Mouse (Mus musculus) MEL (cell line): ENCODE data around the gene Cnn2. TPM values are rescaled to one million over a fixed set of nuclear protein-coding genes. Genes with fewer than 3 reads are reported as not detected.

Experiments used
- DNase-seq: peaks from one replicate; pipeline ENCODE4 v3.0.0; 2011; ENCODE audit warnings: low read depth, low spot score
- H3K27ac ChIP-seq: 2 replicates; pipeline ENCODE4 v1.5.1; 2012; ENCODE audit warnings: low read depth, mild to moderate bottlenecking, control low read depth, low read length, moderate library complexity; ENCODE audit not compliant: control insufficient read depth
- H3K27me3 ChIP-seq, 2 experiments: fragments of 150-350 bp in 1 of 2; sonication (generic) in 1 of 2; 2 replicates each; pipeline ENCODE4 v1.6.1; 2012; ENCODE audit warnings: low read length in 2 of 2, mild to moderate bottlenecking in 2 of 2, improper control_type of control experiment in 1 of 2, moderate library complexity in 1 of 2; ENCODE audit not compliant: insufficient read depth in 2 of 2, control insufficient read depth in 1 of 2
- H3K36me3 ChIP-seq, 2 experiments: 2 replicates each; pipeline ENCODE4 v1.6.1; 2012 to 2014; ENCODE audit warnings: low read length in 2 of 2, improper control_type of control experiment in 1 of 2, inconsistent platforms in 1 of 2, mild to moderate bottlenecking in 1 of 2; ENCODE audit not compliant: insufficient read depth in 2 of 2, control insufficient read depth in 1 of 2
- H3K4me1 ChIP-seq, 2 experiments: fragments of 150-350 bp in 1 of 2; sonication (generic) in 1 of 2; 2 replicates each; pipeline ENCODE4 v1.6.1; 2012; ENCODE audit warnings: low read length in 2 of 2, improper control_type of control experiment in 1 of 2, mild to moderate bottlenecking in 1 of 2; ENCODE audit not compliant: insufficient read depth in 2 of 2, control insufficient read depth in 1 of 2
- H3K4me3 ChIP-seq, 2 experiments: fragments of 150-350 bp in 1 of 2; sonication (generic) in 1 of 2; 2 replicates each; pipeline ENCODE4 v1.5.1; 2012; ENCODE audit warnings: low read depth in 2 of 2, low read length in 2 of 2, mild to moderate bottlenecking in 2 of 2, moderate library complexity in 2 of 2, control low read depth in 1 of 2, improper control_type of control experiment in 1 of 2; ENCODE audit not compliant: control insufficient read depth in 1 of 2, insufficient read depth in 1 of 2
- H3K79me2 ChIP-seq: 2 replicates; pipeline ENCODE4 v1.6.1; 2012; ENCODE audit warnings: mild to moderate bottlenecking, low read length, moderate library complexity; ENCODE audit not compliant: control insufficient read depth, poor library complexity, insufficient read depth
- H3K9ac ChIP-seq: 2 replicates; pipeline ENCODE4 v1.6.1; 2012; ENCODE audit warnings: low read depth, mild to moderate bottlenecking, control low read depth, low read length, moderate library complexity; ENCODE audit not compliant: control insufficient read depth, poor library complexity, severe bottlenecking
- H3K9me3 ChIP-seq: fragments of 150-350 bp; sonication (generic); replicated peaks from 2 replicates; pipeline ENCODE4 v1.6.1; 2012; ENCODE audit warnings: mild to moderate bottlenecking, low read length, improper control_type of control experiment, moderate library complexity; ENCODE audit not compliant: insufficient read depth
- CHD1 ChIP-seq: IDR thresholded peaks from 2 replicates; pipeline ENCODE4 v1.6.1; 2012; ENCODE audit warnings: low read depth, mild to moderate bottlenecking, inconsistent platforms, low read length, improper control_type of control experiment
- CHD2 ChIP-seq: IDR thresholded peaks from 2 replicates; pipeline ENCODE4 v1.6.1; 2011; ENCODE audit warnings: low read length, improper control_type of control experiment
- EP300 ChIP-seq, 2 experiments: IDR thresholded peaks; 2 replicates each; pipeline ENCODE4 v1.6.1; 2011; ENCODE audit warnings: improper control_type of control experiment in 2 of 2, low read length in 2 of 2, low read depth in 1 of 2, mild to moderate bottlenecking in 1 of 2
- GABPA ChIP-seq: IDR thresholded peaks from 2 replicates; pipeline ENCODE4 v1.6.1; 2012; ENCODE audit warnings: low read depth, mild to moderate bottlenecking, inconsistent platforms, low read length, improper control_type of control experiment, moderate library complexity
- MAX ChIP-seq: IDR thresholded peaks from 2 replicates; pipeline ENCODE4 v1.6.1; 2011; ENCODE audit warnings: low read length, improper control_type of control experiment
- MAZ ChIP-seq: IDR thresholded peaks from 2 replicates; pipeline ENCODE4 v1.6.1; 2012; ENCODE audit warnings: low read depth, mild to moderate bottlenecking, inconsistent platforms, low read length, improper control_type of control experiment
- NELFE ChIP-seq: IDR thresholded peaks from 2 replicates; pipeline ENCODE4 v1.6.1; 2011; ENCODE audit warnings: low read depth, low read length, improper control_type of control experiment
- POLR2A ChIP-seq, 2 experiments: IDR thresholded peaks; 2 replicates each; pipeline ENCODE4 v1.6.1; 2011 to 2012; ENCODE audit warnings: low read length in 2 of 2, mild to moderate bottlenecking in 2 of 2, control low read depth in 1 of 2, improper control_type of control experiment in 1 of 2, low read depth in 1 of 2, moderate library complexity in 1 of 2; ENCODE audit not compliant: control insufficient read depth in 1 of 2, insufficient read depth in 1 of 2, poor library complexity in 1 of 2
- POLR2AphosphoS2 ChIP-seq: IDR thresholded peaks from 2 replicates; pipeline ENCODE4 v1.6.1; 2011; ENCODE audit warnings: low read length, improper control_type of control experiment
- TBP ChIP-seq: IDR thresholded peaks from 2 replicates; pipeline ENCODE4 v1.8.0; 2011; ENCODE audit warnings: low read depth, low read length, improper control_type of control experiment
- TCF12 ChIP-seq: IDR thresholded peaks from 2 replicates; pipeline ENCODE4 v1.6.1; 2014; ENCODE audit warnings: low read depth, mild to moderate bottlenecking, inconsistent platforms, low read length, improper control_type of control experiment, moderate library complexity
- UBTF ChIP-seq: IDR thresholded peaks from 2 replicates; pipeline ENCODE4 v1.6.1; 2012; ENCODE audit warnings: low read depth, mild to moderate bottlenecking, inconsistent platforms, low read length, improper control_type of control experiment, moderate library complexity, borderline replicate concordance; ENCODE audit not compliant: insufficient read depth
- ZKSCAN1 ChIP-seq: IDR thresholded peaks from 2 replicates; pipeline ENCODE4 v1.6.1; 2012; ENCODE audit warnings: low read depth, mild to moderate bottlenecking, inconsistent platforms, low read length, improper control_type of control experiment, moderate library complexity
- polyA plus RNA-seq, 2 experiments: library from polyadenylated mRNA; stranded (reverse) in 1 of 2; unstranded in 1 of 2; fragments of >175 nt in 1 of 2; fragments of >200 nt in 1 of 2; gene quantifications; 2 replicates each; pipeline versions ENCODE4 v1.2.1 to v1.2.4; 2012; ENCODE audit warnings: low replicate concordance in 2 of 2, low read depth in 1 of 2; ENCODE audit not compliant: insufficient read length in 2 of 2, insufficient read depth in 1 of 2, missing spikeins in 1 of 2
- total RNA-seq: library from RNA; depleted of rRNA; stranded (reverse); fragments of 300-350 nt; gene quantifications from 2 replicates; pipeline ENCODE4 v1.2.3, GENCODE M21; 2012

Gene Cnn2
- total and polyA plus RNA-seq, 3 experiments = 8.7 to 25.3 TPM; not detected in 1

DNA sequence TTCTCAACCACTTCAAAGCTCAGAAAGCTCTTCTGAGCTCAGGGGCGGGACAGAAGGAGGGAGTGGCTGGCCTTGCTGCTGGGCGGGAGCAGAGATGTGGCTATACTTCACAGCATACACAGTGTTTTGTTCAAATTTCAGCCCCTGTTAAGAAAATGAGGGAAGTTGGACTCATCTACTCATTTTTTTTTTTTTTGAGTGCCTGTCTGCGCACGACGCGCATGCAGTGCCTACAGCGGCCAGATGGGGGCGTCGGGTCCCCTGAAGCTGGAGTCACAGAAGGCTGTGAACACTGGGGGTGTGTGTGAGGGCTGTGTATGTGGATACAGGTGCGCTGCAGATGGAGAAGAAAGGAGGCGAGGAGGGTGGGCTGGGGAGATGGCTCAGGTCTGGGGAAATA lies 1.4 kb upstream of the Cnn2 start (continued):
- no peak for TF ChIP-seq CHD1
- no peak for TF ChIP-seq GABPA
- no peak for TF ChIP-seq POLR2AphosphoS2
- TF ChIP-seq TCF12 = peak; percentile 18; the same call in 1 of the 2 replicates
- TF ChIP-seq, all 39 proteins: peak for 16

DNA sequence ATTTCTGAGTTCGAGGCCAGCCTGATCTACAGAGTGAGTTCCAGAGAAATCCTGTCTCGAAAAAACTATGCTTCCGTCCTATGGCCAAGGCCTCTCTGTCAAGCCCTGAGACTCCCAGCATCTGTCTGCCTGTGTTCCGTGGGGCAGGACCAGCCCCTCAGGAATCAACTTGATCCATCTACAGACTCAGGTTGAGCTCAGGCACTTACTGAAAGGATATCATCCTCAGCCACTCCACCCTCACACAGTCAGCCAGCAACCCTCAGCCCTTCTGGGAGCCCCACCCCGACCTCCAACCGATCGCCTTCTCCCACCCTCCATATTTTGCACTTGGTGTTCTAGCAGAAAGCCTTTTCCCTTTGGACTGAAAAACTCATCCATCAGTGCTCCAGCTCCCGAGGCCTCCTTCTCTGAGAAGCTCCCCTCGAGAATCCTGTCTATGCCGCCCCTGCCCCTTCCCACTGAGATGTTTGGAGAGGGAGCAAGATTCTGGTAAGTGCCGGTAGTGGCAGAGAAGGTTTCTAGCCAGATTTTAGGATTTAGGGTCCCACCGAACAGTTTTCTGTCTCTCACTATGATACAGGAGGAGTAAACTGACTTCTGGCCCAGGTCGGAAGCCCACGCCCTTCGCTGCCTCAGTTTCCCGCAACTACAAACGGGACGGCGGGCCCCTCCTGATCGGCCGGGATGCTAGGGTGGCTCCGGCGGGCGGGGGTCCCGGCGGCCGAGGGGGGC lies 446 bp upstream of the Cnn2 start:
- peak overlapping the region; percentile 74 for H3K9ac ChIP-seq
- H3K4me3 ChIP-seq = peak overlapping the region; percentile 69 to 85

DNA sequence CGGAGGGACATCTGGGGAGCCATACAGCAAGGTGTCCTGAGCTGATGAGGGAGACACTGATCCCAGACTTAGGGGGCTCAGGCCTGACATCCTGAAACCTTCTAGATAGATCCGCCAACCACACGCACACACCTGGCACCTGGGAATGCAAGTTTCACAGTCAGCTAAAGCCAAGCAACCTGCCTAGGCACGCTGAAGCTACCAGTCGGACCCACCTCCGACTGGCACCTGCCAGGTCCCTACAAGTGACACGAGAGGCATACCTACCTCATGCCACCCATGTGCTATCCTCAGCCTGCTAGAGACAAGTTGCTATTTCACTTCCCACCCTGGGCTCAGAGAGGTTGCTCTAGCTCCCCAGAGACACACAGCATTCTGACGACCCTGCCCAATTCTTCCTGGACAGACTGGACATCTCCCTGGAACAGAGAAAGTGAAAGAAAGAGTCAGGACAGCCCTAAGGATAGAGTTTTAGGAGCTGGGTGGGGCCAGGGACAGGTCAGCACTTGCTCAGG lies 945 bp downstream of the Cnn2 start:
- Histone ChIP-seq H3K79me2 (no peaks in the 10 kb centered on the region; the same call in 1 of the 2 replicates), H3K4me1 (peaks cover 0 to 12% of the 10 kb centered on the region in 2 experiments; a peak in 3 of 4 replicates), H3K4me3 (peak overlapping the region in 1 of 2 experiments; percentile 69; a peak in 2 of 4 replicates), H3K27me3 (no peaks in the 10 kb centered on the region), H3K27ac (no peak overlapping the region), H3K36me3 (peaks cover 0 to 2% of the 10 kb centered on the region in 2 experiments; a peak in 1 of 4 replicates), H3K9ac (no peak overlapping the region; the same call in 1 of the 2 replicates)
- no peak for DNase-seq
- TF ChIP-seq ZKSCAN1 = no peak
- peak; percentile 35; the same call in 1 of the 2 replicates for TF ChIP-seq MAX
- TF ChIP-seq TBP = no peak
- TF ChIP-seq, all 39 proteins: peak for 1
- no peaks in the 10 kb centered on the region for H3K9me3 ChIP-seq

More for the DNA sequence above, 446 bp upstream of the Cnn2 start:
- TF ChIP-seq MAZ = no peak
- TF ChIP-seq POLR2A (IDR thresholded peaks at IDR 0.05; ENCODE audit: control insufficient read depth in 1 of 2, insufficient read depth in 1 of 2, low read depth in 1 of 2, low read length in 2 of 2, poor library complexity in 1 of 2) = 0 out of 4 replicates have a peak, but pooled peaks of 1 of the 2 experiments have one; percentile 29
- peak; percentile 8; the same call in 1 of the 2 replicates for TF ChIP-seq TBP
- TF ChIP-seq NELFE = no peak
- no peak for TF ChIP-seq CHD2
- no peak for TF ChIP-seq EP300 (IDR thresholded peaks at IDR 0.05; ENCODE audit: low read depth in 1 of 2, low read length in 2 of 2)
- TF ChIP-seq UBTF = 0 out of 2 replicates have a peak, but pooled peaks have one; percentile 61
- no peak for TF ChIP-seq ZKSCAN1
- peaks cover 0 to 16% of the 10 kb centered on the region in 2 experiments; a peak in 2 of 4 replicates for H3K4me1 ChIP-seq
- H3K27ac ChIP-seq = peak overlapping the region; percentile 3
- H3K27me3 ChIP-seq = no peaks in the 10 kb centered on the region
- peaks cover 0 to 5% of the 10 kb centered on the region in 2 experiments; a peak in 2 of 4 replicates for H3K36me3 ChIP-seq
- peaks cover 10% of the 10 kb centered on the region for H3K79me2 ChIP-seq
- peak; percentile 65 for DNase-seq
- H3K9me3 ChIP-seq = no peaks in the 10 kb centered on the region
